Mouse (Mus musculus) adrenal gland, adult 10 weeks (tissue): ENCODE data around the gene Rnf157. TPM values are rescaled to one million over a fixed set of nuclear protein-coding genes. Genes with fewer than 3 reads are reported as not detected.

Experiments used
- polyA plus RNA-seq: library from polyadenylated mRNA; stranded (reverse); fragments of 350-450 nt; fragmentation: Illumina TruSeq; extraction: RNeasy Lipid Tissue Mini Kit (QIAGEN cat#74804); gene quantifications from one replicate; pipeline ENCODE4 v1.2.3, GENCODE M21; 2014; ENCODE audit warnings: low read depth, low replicate concordance

Gene Rnf157
- 0.82 TPM for polyA plus RNA-seq

GRCm38 (mm10) chr11:116412904-116413630 lies at the start of gene Rnf157:
TSS of gene Rnf157 (minus strand) at chr11:116413032.

GRCm38 (mm10) chr11:116433356-116434286 lies 20.8 kb upstream of the Rnf157 start, which contains the start of gene Ubald2:
TSS of gene Ubald2 (plus strand) at chr11:116434094.

GRCm38 (mm10) chr11:116335244-116336036 lies 77.4 kb downstream of the Rnf157 start, which contains the start of gene Foxj1:
TSS of gene Foxj1 (minus strand) at chr11:116335399.

GRCm38 (mm10) chr11:116307019-116307725 lies 105.7 kb downstream of the Rnf157 start, which contains the start of gene Exoc7:
TSS of gene Exoc7 (minus strand) at chr11:116307233.

Other genes with a start within 250 kb of the Rnf157 start
- 17.7 TPM for gene Fbf1, start 244.9 kb downstream of the Rnf157 start, polyA plus RNA-seq
- gene Ten1, start 214.2 kb downstream of the Rnf157 start, polyA plus RNA-seq = 2.0 TPM
- gene Acox1, start 214.0 kb downstream of the Rnf157 start, polyA plus RNA-seq = 192 TPM
- not detected for gene Evpl, start 175.0 kb downstream of the Rnf157 start, polyA plus RNA-seq
- gene Srp68, start 138.8 kb downstream of the Rnf157 start, polyA plus RNA-seq = 10.0 TPM
- not detected for gene Galr2, start 132.1 kb downstream of the Rnf157 start, polyA plus RNA-seq
- 9.3 TPM for gene Exoc7, start 105.8 kb downstream of the Rnf157 start, polyA plus RNA-seq
- not detected for gene Foxj1, start 77.6 kb downstream of the Rnf157 start, polyA plus RNA-seq
- 8.3 TPM for gene Ubald2, start 21.1 kb upstream of the Rnf157 start, polyA plus RNA-seq
- gene Qrich2, start 53.2 kb upstream of the Rnf157 start, polyA plus RNA-seq = not detected
- 31.6 TPM for gene Prpsap1, start 81.2 kb upstream of the Rnf157 start, polyA plus RNA-seq
- not detected for gene Sphk1, start 117.9 kb upstream of the Rnf157 start, polyA plus RNA-seq
- gene Ube2o, start 168.4 kb upstream of the Rnf157 start, polyA plus RNA-seq = 3.7 TPM
- gene Aanat, start 173.4 kb upstream of the Rnf157 start, polyA plus RNA-seq = not detected
- not detected for gene Rhbdf2, start 214.0 kb upstream of the Rnf157 start, polyA plus RNA-seq
- 1.9 TPM for gene Prcd, start 240.5 kb upstream of the Rnf157 start, polyA plus RNA-seq
- gene Cygb, start 241.3 kb upstream of the Rnf157 start, polyA plus RNA-seq = 1.9 TPM